Mouse (Mus musculus): ENCODE measurements around the gene Hyal3. TPM values are rescaled to one million over a fixed set of nuclear protein-coding genes. Genes with fewer than 3 reads are reported as not detected.

Gene Hyal3
- polyA plus RNA-seq, 1 experiment from 2014 or later: 0.54 TPM

DNA sequence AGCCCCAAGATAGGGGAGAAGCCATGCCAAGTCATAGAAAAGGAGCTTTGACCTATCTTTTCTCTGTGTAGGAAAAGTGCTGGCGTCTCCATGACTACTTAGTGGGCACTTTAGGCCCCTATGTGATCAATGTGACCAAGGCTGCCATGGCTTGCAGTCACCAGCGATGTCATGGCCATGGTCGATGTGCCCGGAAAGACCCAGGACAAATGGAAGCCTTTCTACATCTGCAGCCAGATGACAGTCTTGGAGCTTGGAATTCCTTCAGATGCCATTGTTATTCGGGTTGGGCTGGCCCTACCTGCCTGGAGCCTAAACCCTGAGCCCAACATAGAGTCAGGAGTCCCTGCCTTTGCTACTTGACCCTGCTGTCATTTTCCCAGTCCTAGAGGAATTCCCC, 5.9 kb downstream of the Hyal3 start:
- Histone ChIP-seq H3K4me2 (ENCODE audit: low read depth, low read length) (no peak overlapping the region), H3K27ac (ENCODE audit: low read length) (no peak overlapping the region)
- ATAC-seq (replicated peaks; ENCODE audit: extremely low read depth, insufficient read depth, low FRiP score): no peak

DNA sequence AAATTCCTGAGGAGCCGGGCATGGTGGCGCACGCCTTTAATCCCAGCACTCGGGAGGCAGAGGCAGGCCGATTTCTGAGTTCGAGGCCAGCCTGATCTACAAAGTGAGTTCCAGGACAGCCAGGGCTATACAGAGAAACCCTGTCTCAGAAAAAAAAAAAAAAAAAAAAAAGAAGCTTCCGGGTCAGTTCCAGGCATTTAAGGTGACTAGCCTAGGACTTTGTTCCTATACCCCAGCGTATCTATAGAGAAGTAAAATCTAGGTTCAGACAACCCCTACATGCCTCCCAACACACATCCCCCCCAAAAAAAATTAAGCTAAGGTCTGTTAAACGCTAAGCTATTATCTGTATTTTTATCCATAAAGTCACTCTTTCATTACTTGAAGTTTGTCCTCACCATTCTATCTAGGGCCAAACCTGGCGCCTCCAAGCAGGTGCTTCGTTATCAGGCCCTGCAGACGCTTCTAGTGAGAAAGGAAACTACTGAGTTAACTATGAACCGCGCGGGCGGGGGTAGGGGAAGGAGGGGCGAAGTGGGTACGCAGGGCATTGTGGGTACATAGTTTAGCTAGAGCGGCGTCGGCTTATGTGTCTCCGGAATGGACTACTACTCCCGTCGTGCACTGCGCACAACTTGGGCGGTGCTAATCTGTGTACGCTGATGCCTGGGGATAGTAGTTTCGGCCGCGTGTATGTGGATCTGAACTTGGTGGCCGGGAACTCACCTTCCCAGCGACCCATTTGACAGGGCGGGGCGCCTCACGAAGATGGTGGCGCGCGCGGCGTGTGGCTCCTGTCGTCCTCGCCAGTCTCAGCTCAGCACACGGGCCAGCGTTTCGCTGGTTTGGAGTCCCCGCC, 6.6 kb downstream of the Hyal3 start, which contains the start of gene Ifrd2:
TSS of gene Ifrd2 (plus strand) at position 669 of the 859 bp plus-strand sequence.
- H3K4me1 ChIP-seq (ENCODE audit: control insufficient read depth, insufficient read depth, low read length): peaks cover 36% of the 10 kb centered on the region
- peak within 1 kb of the TSS; percentile 69 for H3K4me3 ChIP-seq (ENCODE audit: low read length)
- peak within 1 kb of the TSS; percentile 75 for H3K9ac ChIP-seq (ENCODE audit: low read length)
- H3K9me3 ChIP-seq (replicated peaks; ENCODE audit: control insufficient read depth, low read length): no peaks in the 10 kb centered on the region
- peaks cover 18% of the 10 kb centered on the region for H3K36me3 ChIP-seq (ENCODE audit: control insufficient read depth, insufficient read depth)
- peak; percentile 96 for ATAC-seq (replicated peaks; ENCODE audit: extremely low read depth, insufficient read depth, low FRiP score)
- H3K27me3 ChIP-seq (ENCODE audit: control insufficient read depth, insufficient read depth, low read length): no peaks in the 10 kb centered on the region
- 10% methylated on average over 46 of the region's 46 CpGs for WGBS
- peak within 1 kb of the TSS; percentile 62 for H3K27ac ChIP-seq (ENCODE audit: low read length)
- peak within 1 kb of the TSS; percentile 69 for H3K4me2 ChIP-seq (ENCODE audit: low read depth, low read length)

More for the DNA sequence above, 5.9 kb downstream of the Hyal3 start:
- H3K36me3 ChIP-seq (ENCODE audit: control insufficient read depth, insufficient read depth): peaks cover 11% of the 10 kb centered on the region
- no peaks in the 10 kb centered on the region for H3K27me3 ChIP-seq (ENCODE audit: control insufficient read depth, insufficient read depth, low read length)
- H3K9ac ChIP-seq (ENCODE audit: low read length): no peak overlapping the region
- WGBS: 85% methylated on average over 5 of the region's 5 CpGs
- H3K4me1 ChIP-seq (ENCODE audit: control insufficient read depth, insufficient read depth, low read length): peaks cover 40% of the 10 kb centered on the region
- H3K9me3 ChIP-seq (replicated peaks; ENCODE audit: control insufficient read depth, low read length): no peaks in the 10 kb centered on the region
- no peak overlapping the region for H3K4me3 ChIP-seq (ENCODE audit: low read length)

DNA sequence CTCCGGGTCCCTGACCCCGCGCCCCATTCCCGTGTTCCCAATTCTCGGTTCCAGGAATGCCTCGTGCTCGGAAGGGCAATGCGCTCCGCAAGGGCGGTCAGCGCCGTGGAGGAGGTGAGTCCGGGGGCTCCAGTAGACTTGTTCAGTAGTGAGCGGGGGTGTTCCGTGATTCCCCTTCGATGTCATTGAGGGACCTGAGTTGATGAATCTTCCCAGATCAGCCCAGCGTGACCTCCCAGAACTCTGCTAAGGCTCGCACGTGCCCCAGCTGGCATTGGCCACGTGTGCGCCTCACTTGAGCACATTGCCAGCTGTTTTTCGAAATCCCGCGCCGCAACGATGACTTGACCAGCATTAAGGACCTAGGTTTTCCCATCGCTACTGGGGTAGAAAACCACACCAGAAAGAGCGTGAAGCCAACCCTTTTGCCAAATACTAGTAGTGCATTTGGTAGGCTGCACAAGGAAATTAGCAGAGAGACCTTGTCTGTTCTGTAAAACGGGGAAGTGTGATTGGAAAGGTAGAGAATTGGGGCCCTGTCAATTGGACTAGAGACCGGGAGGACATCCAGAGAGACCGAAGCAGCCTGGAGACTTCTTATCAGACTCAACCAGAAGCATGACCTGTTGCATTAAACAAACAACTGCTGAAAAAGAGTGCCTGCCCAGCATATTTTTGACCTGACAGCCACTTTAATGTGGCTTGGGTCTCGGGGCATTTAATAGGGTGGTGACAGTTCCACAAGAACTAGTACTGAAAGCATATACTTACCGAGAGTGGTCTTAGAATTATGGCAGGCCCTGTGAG, 7.4 kb downstream of the Hyal3 start:
- Histone ChIP-seq H3K4me3 (ENCODE audit: low read length) (peak overlapping the region; percentile 69), H3K9ac (ENCODE audit: low read length) (peak overlapping the region; percentile 75), H3K27ac (ENCODE audit: low read length) (peak overlapping the region; percentile 62), H3K36me3 (ENCODE audit: control insufficient read depth, insufficient read depth) (peaks cover 20% of the 10 kb centered on the region), H3K27me3 (ENCODE audit: control insufficient read depth, insufficient read depth, low read length) (no peaks in the 10 kb centered on the region), H3K9me3 (replicated peaks; ENCODE audit: control insufficient read depth, low read length) (no peaks in the 10 kb centered on the region), H3K4me1 (ENCODE audit: control insufficient read depth, insufficient read depth, low read length) (peaks cover 44% of the 10 kb centered on the region), H3K4me2 (ENCODE audit: low read depth, low read length) (peak overlapping the region; percentile 69)
- no peak; the same call in 1 of the 2 replicates for ATAC-seq (replicated peaks; ENCODE audit: extremely low read depth, insufficient read depth, low FRiP score)
- under 1% methylated on average over 33 of the region's 33 CpGs for WGBS

DNA sequence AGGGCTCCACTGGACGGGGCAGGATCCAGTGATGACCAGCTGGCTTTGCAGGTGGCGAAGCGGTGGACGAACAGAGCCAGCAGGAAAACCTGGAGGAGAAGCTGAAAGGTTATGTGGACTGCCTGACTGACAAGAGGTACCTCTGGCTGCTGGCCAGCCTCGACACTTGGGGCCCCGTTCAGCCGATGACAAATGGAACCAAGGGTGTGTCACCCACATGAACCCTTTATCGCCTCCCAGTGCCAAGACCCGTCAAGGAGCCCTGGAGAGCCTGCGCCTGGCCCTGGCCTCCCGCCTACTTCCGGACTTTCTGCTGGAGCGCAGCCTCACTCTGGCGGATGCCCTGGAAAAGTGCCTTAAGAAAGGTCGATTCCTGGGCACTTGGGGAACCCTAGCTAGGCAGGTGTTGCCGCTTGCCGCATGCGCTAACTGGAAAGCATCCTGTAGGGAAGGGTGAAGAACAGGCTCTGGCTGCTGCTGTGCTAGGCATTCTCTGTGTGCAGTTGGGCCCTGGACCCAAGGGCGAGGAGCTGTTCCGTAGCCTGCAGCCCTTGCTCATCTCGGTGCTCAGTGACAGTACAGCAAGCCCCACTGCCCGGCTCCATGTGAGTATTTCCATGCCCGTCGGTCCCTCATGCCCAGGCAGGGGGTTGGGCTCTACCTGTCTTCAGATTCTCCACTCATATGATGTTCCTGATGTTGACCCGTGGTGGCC, 9.6 kb downstream of the Hyal3 start:
- H3K4me1 ChIP-seq (ENCODE audit: control insufficient read depth, insufficient read depth, low read length): peaks cover 58% of the 10 kb centered on the region
- H3K27ac ChIP-seq (ENCODE audit: low read length): peak overlapping the region; percentile 73
- ATAC-seq (replicated peaks; ENCODE audit: extremely low read depth, insufficient read depth, low FRiP score): no peak
- no peaks in the 10 kb centered on the region for H3K9me3 ChIP-seq (replicated peaks; ENCODE audit: control insufficient read depth, low read length)
- H3K27me3 ChIP-seq (ENCODE audit: control insufficient read depth, insufficient read depth, low read length): no peaks in the 10 kb centered on the region
- peak overlapping the region; percentile 51 for H3K9ac ChIP-seq (ENCODE audit: low read length)
- peak overlapping the region; percentile 44 for H3K4me2 ChIP-seq (ENCODE audit: low read depth, low read length)
- H3K36me3 ChIP-seq (ENCODE audit: control insufficient read depth, insufficient read depth): peaks cover 28% of the 10 kb centered on the region
- 62% methylated on average over 25 of the region's 25 CpGs for WGBS
- peak overlapping the region; percentile 12; the same call in 1 of the 2 replicates for H3K4me3 ChIP-seq (ENCODE audit: low read length)

DNA sequence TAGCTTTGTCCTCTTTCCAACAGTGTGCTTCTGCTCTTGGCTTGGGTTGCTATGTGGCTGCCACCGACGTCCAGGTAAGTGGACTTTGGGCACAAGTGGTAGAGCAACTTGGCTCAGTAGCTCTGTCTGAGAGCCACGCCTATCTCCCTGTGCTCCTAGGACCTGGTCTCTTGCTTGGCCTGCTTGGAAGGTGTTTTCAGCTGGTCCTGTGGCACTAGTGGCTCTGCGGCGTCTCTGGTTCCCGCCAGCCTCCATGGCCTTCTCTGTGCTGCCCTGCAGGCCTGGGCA, 10.1 kb downstream of the Hyal3 start:
- no peak overlapping the region; the same call in 1 of the 2 replicates for H3K27ac ChIP-seq (ENCODE audit: low read length)
- H3K27me3 ChIP-seq (ENCODE audit: control insufficient read depth, insufficient read depth, low read length): no peaks in the 10 kb centered on the region
- no peak overlapping the region for H3K4me3 ChIP-seq (ENCODE audit: low read length)
- peaks cover 58% of the 10 kb centered on the region for H3K4me1 ChIP-seq (ENCODE audit: control insufficient read depth, insufficient read depth, low read length)
- ATAC-seq (replicated peaks; ENCODE audit: extremely low read depth, insufficient read depth, low FRiP score): no peak
- H3K9me3 ChIP-seq (replicated peaks; ENCODE audit: control insufficient read depth, low read length): no peaks in the 10 kb centered on the region
- H3K9ac ChIP-seq (ENCODE audit: low read length): no peak overlapping the region
- peak overlapping the region; percentile 44; the same call in 1 of the 2 replicates for H3K4me2 ChIP-seq (ENCODE audit: low read depth, low read length)
- peaks cover 28% of the 10 kb centered on the region for H3K36me3 ChIP-seq (ENCODE audit: control insufficient read depth, insufficient read depth)
- WGBS: 89% methylated on average over 6 of the region's 6 CpGs

DNA sequence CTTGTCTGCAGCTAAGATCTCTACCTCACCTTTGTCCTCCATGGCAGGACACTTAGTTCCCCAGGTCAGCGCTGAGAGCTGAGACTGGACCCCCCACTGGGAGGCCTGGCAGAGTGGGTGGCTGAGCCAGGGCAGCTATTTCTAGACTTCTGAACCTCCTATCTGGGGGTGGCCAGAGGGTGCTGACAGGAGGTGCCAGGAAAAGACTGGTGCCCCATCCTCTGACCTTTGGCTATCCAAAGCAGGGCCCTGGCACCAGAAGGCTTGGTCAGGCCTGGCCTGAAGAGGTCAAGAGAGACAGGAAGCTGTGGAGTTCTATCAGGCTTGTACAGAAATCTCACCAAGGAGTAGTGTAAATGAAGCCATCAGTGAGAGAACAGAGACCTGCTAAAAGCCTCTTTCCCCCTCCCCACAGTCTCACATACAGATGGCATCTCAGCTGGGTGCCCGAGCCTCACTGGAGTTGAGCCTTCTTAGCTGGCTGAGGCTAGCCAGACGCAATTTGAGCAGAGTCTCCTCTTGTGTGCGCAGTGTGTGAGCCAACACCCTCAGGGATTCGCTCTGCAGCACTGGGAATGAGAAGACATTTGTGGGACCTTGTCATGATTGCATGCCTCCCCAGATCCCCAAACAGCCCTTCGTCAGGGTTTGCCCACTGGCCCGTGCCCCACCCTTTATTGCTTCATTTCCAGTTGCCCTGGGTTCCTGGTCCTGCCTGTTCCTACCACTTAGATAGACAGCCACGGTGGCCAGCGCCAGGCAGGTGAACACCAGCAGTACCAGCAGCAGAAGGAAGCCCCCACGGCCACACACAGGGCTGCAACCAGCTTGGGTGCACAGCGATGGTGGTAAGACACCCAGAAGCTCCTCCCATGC, 12.7 kb downstream of the Hyal3 start:
- Histone ChIP-seq H3K9ac (ENCODE audit: low read length) (peak overlapping the region; percentile 50), H3K4me2 (ENCODE audit: low read depth, low read length) (peak overlapping the region; percentile 9; the same call in 1 of the 2 replicates), H3K9me3 (replicated peaks; ENCODE audit: control insufficient read depth, low read length) (no peaks in the 10 kb centered on the region), H3K27ac (ENCODE audit: low read length) (peak overlapping the region; percentile 87), H3K36me3 (ENCODE audit: control insufficient read depth, insufficient read depth) (peaks cover 28% of the 10 kb centered on the region), H3K4me3 (ENCODE audit: low read length) (no peak overlapping the region), H3K27me3 (ENCODE audit: control insufficient read depth, insufficient read depth, low read length) (no peaks in the 10 kb centered on the region), H3K4me1 (ENCODE audit: control insufficient read depth, insufficient read depth, low read length) (peaks cover 62% of the 10 kb centered on the region)
- 0 out of 2 replicates have a peak, but pooled peaks have one; percentile 24 for ATAC-seq (replicated peaks; ENCODE audit: extremely low read depth, insufficient read depth, low FRiP score)
- WGBS: 75% methylated on average over 11 of the region's 11 CpGs

DNA sequence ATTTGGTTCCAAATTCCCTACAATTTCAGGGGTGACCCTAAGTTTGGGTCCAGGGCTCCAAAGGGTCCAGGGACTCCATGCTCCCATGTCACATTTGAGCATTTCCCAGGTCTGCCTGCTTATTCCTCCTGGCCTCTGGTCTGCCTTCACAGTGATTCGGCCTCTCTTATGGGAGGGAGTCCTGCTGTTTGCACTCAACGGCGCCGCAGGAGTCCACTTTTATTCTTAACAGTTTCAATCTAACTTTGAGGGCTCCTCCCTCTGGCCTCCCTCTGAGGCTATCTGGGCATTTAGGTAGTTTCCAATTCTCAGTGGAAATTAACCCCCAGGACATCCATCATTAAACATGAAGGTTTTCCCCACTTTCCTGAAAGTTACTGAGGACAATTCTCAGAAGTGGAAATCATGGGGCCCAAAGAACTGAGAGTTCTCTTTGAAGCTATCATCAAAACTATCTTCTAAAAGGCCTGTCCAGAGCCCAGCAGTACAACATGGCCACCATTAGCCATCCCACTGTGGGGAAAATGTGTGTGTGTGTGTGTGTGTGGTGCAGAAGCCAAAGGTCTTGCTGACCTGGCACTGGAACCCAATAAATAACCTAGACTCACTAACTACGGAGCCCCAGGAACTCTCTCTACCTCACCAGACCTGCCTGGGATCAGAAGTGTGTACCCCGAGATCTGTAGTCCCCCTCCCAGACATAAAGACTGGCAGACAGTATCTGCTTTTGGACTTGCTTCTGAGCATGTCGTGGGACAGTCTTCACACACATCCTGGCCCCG, 13.9 kb downstream of the Hyal3 start:
- Histone ChIP-seq H3K4me2 (ENCODE audit: low read depth, low read length) (no peak overlapping the region), H3K27ac (ENCODE audit: low read length) (peak overlapping the region; percentile 37; the same call in 1 of the 2 replicates), H3K4me3 (ENCODE audit: low read length) (no peak overlapping the region), H3K9ac (ENCODE audit: low read length) (peak overlapping the region; percentile 16; the same call in 1 of the 2 replicates), H3K4me1 (ENCODE audit: control insufficient read depth, insufficient read depth, low read length) (peaks cover 51% of the 10 kb centered on the region), H3K36me3 (ENCODE audit: control insufficient read depth, insufficient read depth) (peaks cover 28% of the 10 kb centered on the region), H3K27me3 (ENCODE audit: control insufficient read depth, insufficient read depth, low read length) (no peaks in the 10 kb centered on the region), H3K9me3 (replicated peaks; ENCODE audit: control insufficient read depth, low read length) (no peaks in the 10 kb centered on the region)
- ATAC-seq (replicated peaks; ENCODE audit: extremely low read depth, insufficient read depth, low FRiP score): no peak
- 78% methylated on average over 8 of the region's 8 CpGs for WGBS

Measured in heart, embryonic 16.5 days (tissue).